ENCODE assay signal across 9 mouse cellular contexts in the genomic region with DNA sequence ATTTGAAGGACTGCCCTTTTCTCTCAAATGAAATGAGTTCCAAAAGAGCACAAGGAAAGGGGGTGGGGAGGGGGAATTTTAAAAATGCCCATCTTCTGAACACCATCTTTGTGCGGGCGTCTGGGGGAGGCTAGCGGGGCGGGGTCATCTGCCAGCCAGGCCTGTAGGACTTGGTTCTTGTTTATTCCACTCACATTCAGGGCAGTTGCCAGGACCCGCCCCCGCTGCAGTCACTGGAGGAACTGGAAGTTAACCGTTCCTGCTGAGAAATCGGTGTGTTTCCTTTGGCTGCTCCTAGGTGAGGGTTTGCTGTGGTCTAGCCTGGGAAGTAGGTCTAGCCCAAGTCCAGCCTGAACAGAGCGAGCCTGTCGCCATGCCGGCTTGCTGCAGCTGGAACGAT. TPM values are rescaled to one million over a fixed set of nuclear protein-coding genes. Genes with fewer than 3 reads are reported as not detected.
A peak's percentile ranks its signal among the peaks of the same experiment; 100 is the strongest.
DNase-seq lines count a peak whose midpoint lies in the region; ATAC-seq and TF ChIP-seq lines count a peak whose summit lies in the region.
"Had no signal": no experiment of that assay in that cellular context is flagged by ENCODE, and none has a peak within 500 bp of the region (broad histone marks: within the 10 kb centered on the region; RNA-seq: fewer than 3 reads in every experiment).

A gene (plus strand): TSS at position 211 of the 400 bp plus-strand sequence.

- no peak for TF ChIP-seq CTCF in liver, embryonic 14.5 days (IDR thresholded peaks at IDR 0.05; ENCODE audit: low read depth)

- H3K36me3 ChIP-seq in forebrain, embryonic 11.5 days (ENCODE audit: control insufficient read depth, insufficient read depth, low read length) = no peaks in the 10 kb centered on the region
- no peaks in the 10 kb centered on the region for H3K36me3 ChIP-seq in forebrain, embryonic 15.5 days
- no peaks in the 10 kb centered on the region for H3K36me3 ChIP-seq in intestine, embryonic 16.5 days (ENCODE audit: control insufficient read depth, insufficient read depth, low read length)
- H3K36me3 ChIP-seq in liver, embryonic 14.5 days (replicated peaks; ENCODE audit: control insufficient read depth, insufficient read depth, low read depth) = no peaks in the 10 kb centered on the region
- no peaks in the 10 kb centered on the region for H3K36me3 ChIP-seq in neural tube, embryonic 14.5 days (ENCODE audit: control insufficient read depth, insufficient read depth, low read length)

- no peaks in the 10 kb centered on the region for H3K27me3 ChIP-seq in forebrain, embryonic 11.5 days (ENCODE audit: control insufficient read depth, insufficient read depth, low read length)
- no peaks in the 10 kb centered on the region for H3K27me3 ChIP-seq in forebrain, embryonic 15.5 days
- no peaks in the 10 kb centered on the region for H3K27me3 ChIP-seq in intestine, embryonic 16.5 days (replicated peaks; ENCODE audit: control insufficient read depth, insufficient read depth, low read length)
- no peaks in the 10 kb centered on the region for H3K27me3 ChIP-seq in liver, embryonic 14.5 days (ENCODE audit: control insufficient read depth, insufficient read depth, low read length)
- no peaks in the 10 kb centered on the region for H3K27me3 ChIP-seq in neural tube, embryonic 14.5 days (ENCODE audit: control insufficient read depth, insufficient read depth, low read length)
- H3K27me3 ChIP-seq: Patski had no signal

- 79% methylated on average over 12 of the region's 12 CpGs for WGBS in forebrain, embryonic 11.5 days
- 69% methylated on average over 12 of the region's 12 CpGs for WGBS in forebrain, embryonic 15.5 days
- WGBS in intestine, embryonic 16.5 days = 45% methylated on average over 12 of the region's 12 CpGs
- 39% methylated on average over 12 of the region's 12 CpGs for WGBS in liver, embryonic 14.5 days (ENCODE audit: insufficient replicate concordance)
- WGBS in neural tube, embryonic 14.5 days = 63% methylated on average over 12 of the region's 12 CpGs

- no peak within 1 kb of the TSS for H3K4me3 ChIP-seq in forebrain, embryonic 11.5 days (ENCODE audit: low read depth, low read length)
- H3K4me3 ChIP-seq in forebrain, embryonic 15.5 days = no peak within 1 kb of the TSS
- H3K4me3 ChIP-seq in intestine, embryonic 16.5 days (ENCODE audit: low read length) = peak within 1 kb of the TSS; percentile 10; the same call in 1 of the 2 replicates
- peak within 1 kb of the TSS in 1 of 2 experiments; percentile 17; a peak in 1 of 4 replicates for H3K4me3 ChIP-seq in liver, embryonic 14.5 days (ENCODE audit: insufficient read depth in 1 of 2, low read depth in 2 of 2, low read length in 2 of 2)
- peak within 1 kb of the TSS; percentile 6; the same call in 1 of the 2 replicates for H3K4me3 ChIP-seq in neural tube, embryonic 14.5 days (ENCODE audit: low read depth, low read length)

- no peaks in the 10 kb centered on the region for H3K9me3 ChIP-seq in forebrain, embryonic 11.5 days (ENCODE audit: control insufficient read depth, low read length)
- no peaks in the 10 kb centered on the region for H3K9me3 ChIP-seq in forebrain, embryonic 15.5 days
- H3K9me3 ChIP-seq in intestine, embryonic 16.5 days (ENCODE audit: control insufficient read depth, low read length) = no peaks in the 10 kb centered on the region
- no peaks in the 10 kb centered on the region for H3K9me3 ChIP-seq in liver, embryonic 14.5 days (ENCODE audit: control insufficient read depth, low read length)
- H3K9me3 ChIP-seq in neural tube, embryonic 14.5 days (ENCODE audit: control insufficient read depth, low read length) = no peaks in the 10 kb centered on the region

- 0 out of 2 replicates have a peak within 1 kb of the TSS, but pooled peaks have one; percentile 8 for H3K9ac ChIP-seq in forebrain, embryonic 11.5 days (ENCODE audit: low read length)
- no peak within 1 kb of the TSS for H3K9ac ChIP-seq in forebrain, embryonic 15.5 days (replicated peaks)
- no peak within 1 kb of the TSS for H3K9ac ChIP-seq in intestine, embryonic 16.5 days (ENCODE audit: low read depth, low read length)
- no peak within 1 kb of the TSS for H3K9ac ChIP-seq in liver, embryonic 14.5 days (replicated peaks)
- 0 out of 2 replicates have a peak within 1 kb of the TSS, but pooled peaks have one; percentile 1 for H3K9ac ChIP-seq in neural tube, embryonic 14.5 days (replicated peaks; ENCODE audit: low read depth, low read length)

- no peak for TF ChIP-seq EP300 in liver, embryonic 14.5 days (IDR thresholded peaks at IDR 0.05; ENCODE audit: low read depth)

- no peak for ATAC-seq in forebrain, embryonic 11.5 days (replicated peaks; ENCODE audit: low FRiP score)
- no peak for ATAC-seq in forebrain, embryonic 15.5 days (replicated peaks)
- ATAC-seq in activated CD4-positive, CD25-positive, alpha-beta regulatory T cell, adult 4 months = no peak
- no peak for ATAC-seq in intestine, embryonic 16.5 days
- no peak for ATAC-seq in liver, embryonic 14.5 days (ENCODE audit: insufficient read depth)
- no peak for ATAC-seq in neural tube, embryonic 14.5 days (ENCODE audit: low read depth)
- ATAC-seq: Patski had no signal

- H3K4me2 ChIP-seq in forebrain, embryonic 11.5 days (ENCODE audit: low read depth, low read length, severe bottlenecking) = no peak within 1 kb of the TSS
- H3K4me2 ChIP-seq in forebrain, embryonic 15.5 days (replicated peaks) = no peak within 1 kb of the TSS
- H3K4me2 ChIP-seq in intestine, embryonic 16.5 days (ENCODE audit: low read depth, low read length) = peak within 1 kb of the TSS; percentile 16; the same call in 1 of the 2 replicates
- peak within 1 kb of the TSS; percentile 9 for H3K4me2 ChIP-seq in liver, embryonic 14.5 days (ENCODE audit: low read depth)
- H3K4me2 ChIP-seq in neural tube, embryonic 14.5 days (ENCODE audit: low read depth, low read length) = peak within 1 kb of the TSS; percentile 23; the same call in 1 of the 2 replicates

- intact Hi-C loops in gastrocnemius, postnatal 36 days (cut with DNase I) = no loop called here

- H3K27ac ChIP-seq in forebrain, embryonic 11.5 days (ENCODE audit: low read depth, low read length) = no peak within 1 kb of the TSS
- no peak within 1 kb of the TSS for H3K27ac ChIP-seq in forebrain, embryonic 15.5 days (replicated peaks)
- H3K27ac ChIP-seq in intestine, embryonic 16.5 days (ENCODE audit: low read length) = no peak within 1 kb of the TSS
- H3K27ac ChIP-seq in liver, embryonic 14.5 days = no peak within 1 kb of the TSS
- 0 out of 2 replicates have a peak within 1 kb of the TSS, but pooled peaks have one; percentile 44 for H3K27ac ChIP-seq in neural tube, embryonic 14.5 days (ENCODE audit: low read depth, low read length)

- no peaks in the 10 kb centered on the region for H3K4me1 ChIP-seq in forebrain, embryonic 11.5 days (replicated peaks; ENCODE audit: control insufficient read depth, insufficient read depth, low read length)
- H3K4me1 ChIP-seq in forebrain, embryonic 15.5 days = no peaks in the 10 kb centered on the region
- peaks cover 5% of the 10 kb centered on the region; the same call in 1 of the 2 replicates for H3K4me1 ChIP-seq in intestine, embryonic 16.5 days (ENCODE audit: control insufficient read depth, insufficient read depth, low read length)
- peaks cover 0 to 17% of the 10 kb centered on the region in 2 experiments; a peak in 2 of 4 replicates for H3K4me1 ChIP-seq in liver, embryonic 14.5 days (replicated peaks; ENCODE audit: control insufficient read depth in 2 of 2, insufficient read depth in 2 of 2, low read length in 1 of 2)
- peaks cover 2% of the 10 kb centered on the region; the same call in 1 of the 2 replicates for H3K4me1 ChIP-seq in neural tube, embryonic 14.5 days (ENCODE audit: control insufficient read depth, insufficient read depth, low read length)

- no peak for DNase-seq in forebrain, embryonic 11.5 days (ENCODE audit: low spot score)
- DNase-seq in gastrocnemius, postnatal 36 days = peak; percentile 52 to 57
- no peak for DNase-seq in liver, embryonic 14.5 days (ENCODE audit: low read depth in 3 of 3, low spot score in 3 of 3)
- DNase-seq in urinary bladder, postnatal 4 days (ENCODE audit: low spot score in 2 of 2) = peak; percentile 54 to 71

RNA-seq across cellular contexts. Expression of the gene that starts here (rescaled TPM):
- polyA plus RNA-seq in forebrain, embryonic 11.5 days (2014; fragmentation: Nextera tagmentation; extraction: Ambion mirVana) = 0.32 and 0.77 TPM in 2 replicates
- polyA plus RNA-seq in forebrain, embryonic 15.5 days (2015; fragmentation: Nextera tagmentation; extraction: Ambion mirVana) = 1.4 and 1.8 TPM in 2 replicates
- polyA plus RNA-seq in activated CD4-positive, CD25-positive, alpha-beta regulatory T cell, adult 4 months (2017; shearing (Covaris generic)) = 10 to 100 TPM; 62.3 to 85.8 TPM
- 1 to 10 TPM; 1.3 to 1.9 TPM for total RNA-seq in gastrocnemius, postnatal 36 days (2021)
- 2.1 and 2.9 TPM in 2 replicates for polyA plus RNA-seq in intestine, embryonic 16.5 days (2015; fragmentation: Nextera tagmentation; extraction: Ambion mirVana)
- 0.83 and 1.7 TPM in 2 replicates for polyA plus RNA-seq in liver, embryonic 14.5 days (2012; rRNA removed)
- 0.83 and 0.99 TPM in 2 replicates for polyA plus RNA-seq in liver, embryonic 14.5 days (2014; fragmentation: Nextera tagmentation; extraction: Ambion mirVana)
- polyA plus RNA-seq in neural tube, embryonic 14.5 days (2014; fragmentation: Nextera tagmentation; extraction: Ambion mirVana) = 3.2 and 5.3 TPM in 2 replicates

Comparison
In these comparisons a context has a peak if more than half of its experiments do, and no peak if none do; other contexts are left out.
1. RNA of the gene that starts here (polyA plus RNA-seq): 62.3 to 85.8 TPM in activated CD4-positive, CD25-positive, alpha-beta regulatory T cell, adult 4 months; 3.2 to 5.3 TPM in neural tube, embryonic 14.5 days, 2.1 to 2.9 TPM in intestine, embryonic 16.5 days, 1.4 to 1.8 TPM in forebrain, embryonic 15.5 days, 0.83 to 1.7 TPM in liver, embryonic 14.5 days and 0.32 to 0.77 TPM in forebrain, embryonic 11.5 days; every median in the first group is over 10 times any median in the second.
2. H3K9ac ChIP-seq: peak in forebrain, embryonic 11.5 days (single experiment) and neural tube, embryonic 14.5 days (single experiment); none in forebrain, embryonic 15.5 days (single experiment), intestine, embryonic 16.5 days (single experiment) and liver, embryonic 14.5 days (single experiment).
3. DNase-seq: peak in gastrocnemius, postnatal 36 days (2 of 2) and urinary bladder, postnatal 4 days (2 of 2); none in forebrain, embryonic 11.5 days (single experiment) and liver, embryonic 14.5 days (0 of 3).
4. H3K4me2 ChIP-seq: peak in intestine, embryonic 16.5 days (single experiment), liver, embryonic 14.5 days (single experiment) and neural tube, embryonic 14.5 days (single experiment); none in forebrain, embryonic 11.5 days (single experiment) and forebrain, embryonic 15.5 days (single experiment).
5. H3K4me3 ChIP-seq: peak in intestine, embryonic 16.5 days (single experiment) and neural tube, embryonic 14.5 days (single experiment); none in forebrain, embryonic 11.5 days (single experiment) and forebrain, embryonic 15.5 days (single experiment).